Mouse (Mus musculus) heart, postnatal 0 days (tissue): ENCODE measurements around the gene Nipal4.

Source experiments
- CTCF ChIP-seq: IDR thresholded peaks from 2 replicates; pipeline ENCODE4 v1.5.1; 2016; ENCODE audit warnings: antibody characterized with exemption, control low read depth, low read depth
- EP300 ChIP-seq: IDR thresholded peaks from 2 replicates; pipeline ENCODE4 v1.6.1; 2016; ENCODE audit warnings: antibody characterized with exemption, low read depth

- TF ChIP-seq CTCF (no peak), EP300 (no peak)
Observed at GRCm38 (mm10) chr11:46120084-46120483, 46.2 kb downstream of the Nipal4 start.
